Mouse (Mus musculus): Measurements from ENCODE around the gene Rock2.

Gene Rock2

GRCm38 (mm10) chr12:16872006-16872405, 22.7 kb upstream of the Rock2 start:
- no peak for DNase-seq (ENCODE audit: low spot score in 2 of 2)

GRCm38 (mm10) chr12:16872926-16873464, 21.7 kb upstream of the Rock2 start:
- DNase-seq (ENCODE audit: low spot score in 2 of 2), result no peak

- DNase-seq (ENCODE audit: low spot score in 2 of 2), result no peak
Observed at GRCm38 (mm10) chr12:16873549-16873948, 21.1 kb upstream of the Rock2 start.

GRCm38 (mm10) chr12:16874086-16874485, 20.6 kb upstream of the Rock2 start:
- DNase-seq (ENCODE audit: low spot score in 2 of 2), result no peak

GRCm38 (mm10) chr12:16875269-16875668, 19.4 kb upstream of the Rock2 start:
- DNase-seq (ENCODE audit: low spot score in 2 of 2), result no peak

GRCm38 (mm10) chr12:16875678-16876077, 19.0 kb upstream of the Rock2 start:
- no peak for DNase-seq (ENCODE audit: low spot score in 2 of 2)

GRCm38 (mm10) chr12:16876667-16877066, 18.0 kb upstream of the Rock2 start:
- no peak for DNase-seq (ENCODE audit: low spot score in 2 of 2)

- DNase-seq (ENCODE audit: low spot score in 2 of 2), result no peak
Observed at GRCm38 (mm10) chr12:16877141-16877540, 17.6 kb upstream of the Rock2 start.

- DNase-seq (ENCODE audit: low spot score in 2 of 2), result no peak
Observed at GRCm38 (mm10) chr12:16877679-16878078, 17.0 kb upstream of the Rock2 start.

- no peak for DNase-seq (ENCODE audit: low spot score in 2 of 2)
Observed at GRCm38 (mm10) chr12:16879369-16879768, 15.3 kb upstream of the Rock2 start.

- DNase-seq (ENCODE audit: low spot score in 2 of 2), result no peak
Observed at GRCm38 (mm10) chr12:16880077-16880476, 14.6 kb upstream of the Rock2 start.

GRCm38 (mm10) chr12:16882442-16882841, 12.3 kb upstream of the Rock2 start:
- no peak for DNase-seq (ENCODE audit: low spot score in 2 of 2)

GRCm38 (mm10) chr12:16883111-16883510, 11.6 kb upstream of the Rock2 start:
- no peak for DNase-seq (ENCODE audit: low spot score in 2 of 2)

GRCm38 (mm10) chr12:16884534-16884933, 10.2 kb upstream of the Rock2 start:
- no peak for DNase-seq (ENCODE audit: low spot score in 2 of 2)

- no peak for DNase-seq (ENCODE audit: low spot score in 2 of 2)
Observed at GRCm38 (mm10) chr12:16886354-16886753, 8.3 kb upstream of the Rock2 start.

GRCm38 (mm10) chr12:16893039-16893438, 1.7 kb upstream of the Rock2 start:
- no peak for DNase-seq (ENCODE audit: low spot score in 2 of 2)

- DNase-seq (ENCODE audit: low spot score in 2 of 2), result peak in 1 of 2 experiments; percentile 37
Observed at GRCm38 (mm10) chr12:16893656-16894395, 869 bp upstream of the Rock2 start.

- peak in 1 of 2 experiments; percentile 58 for DNase-seq (ENCODE audit: low spot score in 2 of 2)
Observed at GRCm38 (mm10) chr12:16895221-16895928, 680 bp downstream of the Rock2 start.

GRCm38 (mm10) chr12:16896073-16896789, 1.5 kb downstream of the Rock2 start:
- no peak for DNase-seq (ENCODE audit: low spot score in 2 of 2)

- DNase-seq (ENCODE audit: low spot score in 2 of 2), result no peak
Observed at GRCm38 (mm10) chr12:16897225-16897624, 2.5 kb downstream of the Rock2 start.

- DNase-seq (ENCODE audit: low spot score in 2 of 2), result no peak
Observed at GRCm38 (mm10) chr12:16898221-16898620, 3.5 kb downstream of the Rock2 start.

GRCm38 (mm10) chr12:16898790-16899189, 4.1 kb downstream of the Rock2 start:
- no peak for DNase-seq (ENCODE audit: low spot score in 2 of 2)

All from spleen, postnatal 36 days (tissue).